Mouse (Mus musculus): Measurements from ENCODE around the gene Rps29. TPM values are rescaled to one million over a fixed set of nuclear protein-coding genes. Genes with fewer than 3 reads are reported as not detected.
"Not testable (repeated sequence)": the region's sequence is repeated elsewhere in the genome, so short reads cannot be mapped to it uniquely, and the experiment has no call there.

Gene Rps29
- total and polyA plus RNA-seq, 3 experiments, result 450 to 5,133 (median 1,410) TPM

DNA sequence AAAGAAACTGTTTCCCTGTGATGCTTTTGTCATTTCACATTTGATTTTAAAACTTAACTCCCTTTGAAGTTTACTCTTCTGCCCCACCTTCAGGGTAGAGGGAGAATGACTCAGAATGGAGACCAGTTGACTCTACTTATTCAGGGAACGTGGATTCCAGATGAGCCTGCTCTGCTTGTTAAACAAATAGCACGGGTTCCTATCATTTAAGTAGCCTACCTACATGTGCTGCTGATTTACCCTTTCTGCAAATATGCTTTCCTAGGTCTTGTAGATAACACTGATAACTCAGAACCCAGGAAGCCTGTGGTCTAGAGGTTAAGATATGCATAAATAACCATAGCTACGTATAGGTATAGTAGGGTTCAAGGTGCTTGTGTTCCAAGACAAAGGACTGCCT lies 5.9 kb upstream of the Rps29 start (continued):
- no peak for TF ChIP-seq USF2 (IDR thresholded peaks at IDR 0.05; ENCODE audit: borderline replicate concordance in 1 of 2, insufficient read depth in 1 of 2, low read depth in 1 of 2, low read length in 2 of 2)

DNA sequence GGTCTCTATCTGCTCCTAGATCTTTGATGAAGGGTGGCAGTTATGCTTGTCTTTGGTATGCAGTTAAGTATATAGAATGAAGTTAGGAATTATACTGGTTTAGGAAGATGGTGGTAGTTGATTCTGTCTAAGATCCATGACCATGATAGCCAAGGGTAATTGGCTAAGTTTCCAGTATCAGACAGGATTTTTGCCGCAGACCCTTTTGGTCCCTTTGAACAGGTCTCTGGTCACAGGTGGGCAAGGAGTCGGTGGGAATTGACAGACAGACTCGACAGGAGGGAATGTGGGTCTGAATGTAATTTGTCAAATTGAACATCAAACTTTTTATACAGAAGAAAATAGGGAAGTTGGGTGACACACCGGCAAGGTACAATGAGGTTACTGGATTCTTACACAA lies 4.6 kb upstream of the Rps29 start:
- H3K79me2 ChIP-seq (ENCODE audit: control insufficient read depth, insufficient read depth, low read length, poor library complexity); H3K27ac ChIP-seq (ENCODE audit: control insufficient read depth, low read depth, low read length); H3K27me3 ChIP-seq (ENCODE audit: control insufficient read depth in 1 of 2, insufficient read depth in 2 of 2, low read length in 2 of 2); DNase-seq (ENCODE audit: low read depth, low spot score); H3K4me3 ChIP-seq (ENCODE audit: control insufficient read depth in 1 of 2, insufficient read depth in 1 of 2, low read depth in 2 of 2, low read length in 2 of 2); H3K9ac ChIP-seq (ENCODE audit: control insufficient read depth, low read depth, low read length, poor library complexity, severe bottlenecking); H3K9me3 ChIP-seq (replicated peaks; ENCODE audit: insufficient read depth, low read length): not testable (repeated sequence)
- H3K36me3 ChIP-seq (ENCODE audit: control insufficient read depth in 1 of 2, insufficient read depth in 2 of 2, low read length in 2 of 2), result peaks cover 0 to 23% of the 10 kb centered on the region in 2 experiments; a peak in 2 of 4 replicates
- peaks cover 2 to 16% of the 10 kb centered on the region in 2 experiments; a peak in 3 of 4 replicates for H3K4me1 ChIP-seq (ENCODE audit: control insufficient read depth in 1 of 2, insufficient read depth in 2 of 2, low read length in 2 of 2)

DNA sequence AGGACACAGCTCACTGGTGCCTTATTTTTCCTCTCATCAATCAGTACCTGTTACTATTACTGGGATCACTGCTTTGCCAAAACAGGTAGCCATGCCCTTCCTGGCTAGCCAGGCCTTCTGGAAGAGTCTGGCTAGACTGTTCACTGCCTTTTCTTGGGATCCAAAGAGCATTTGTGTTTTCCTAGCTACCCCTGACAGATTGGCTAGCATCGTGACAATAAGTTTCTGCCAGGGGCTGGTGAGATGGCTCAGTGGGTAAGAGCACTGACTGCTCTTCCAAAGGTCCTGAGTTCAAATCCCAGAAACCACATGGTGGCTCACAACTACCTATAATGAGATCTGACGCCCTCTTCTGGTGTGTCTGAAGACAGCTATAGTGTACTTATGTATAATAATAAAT lies 1.7 kb upstream of the Rps29 start:
- H3K27ac ChIP-seq (ENCODE audit: control insufficient read depth, low read depth, low read length); H3K9me3 ChIP-seq (replicated peaks; ENCODE audit: insufficient read depth, low read length); H3K9ac ChIP-seq (ENCODE audit: control insufficient read depth, low read depth, low read length, poor library complexity, severe bottlenecking); H3K27me3 ChIP-seq (ENCODE audit: control insufficient read depth in 1 of 2, insufficient read depth in 2 of 2, low read length in 2 of 2): not testable (repeated sequence)
- TF ChIP-seq TBP (IDR thresholded peaks at IDR 0.05; ENCODE audit: low read depth, low read length), result peak; percentile 86
- H3K4me1 ChIP-seq (ENCODE audit: control insufficient read depth in 1 of 2, insufficient read depth in 2 of 2, low read length in 2 of 2), result peaks cover 2 to 23% of the 10 kb centered on the region in 2 experiments; a peak in 3 of 4 replicates
- DNase-seq (ENCODE audit: low read depth, low spot score), result peak; percentile 47
- peaks cover 11% of the 10 kb centered on the region for H3K79me2 ChIP-seq (ENCODE audit: control insufficient read depth, insufficient read depth, low read length, poor library complexity)
- peak overlapping the region; percentile 9 to 29; a peak in 2 of 4 replicates for H3K4me3 ChIP-seq (ENCODE audit: control insufficient read depth in 1 of 2, insufficient read depth in 1 of 2, low read depth in 2 of 2, low read length in 2 of 2)
- H3K36me3 ChIP-seq (ENCODE audit: control insufficient read depth in 1 of 2, insufficient read depth in 2 of 2, low read length in 2 of 2), result peaks cover 8 to 34% of the 10 kb centered on the region in 2 experiments

DNA sequence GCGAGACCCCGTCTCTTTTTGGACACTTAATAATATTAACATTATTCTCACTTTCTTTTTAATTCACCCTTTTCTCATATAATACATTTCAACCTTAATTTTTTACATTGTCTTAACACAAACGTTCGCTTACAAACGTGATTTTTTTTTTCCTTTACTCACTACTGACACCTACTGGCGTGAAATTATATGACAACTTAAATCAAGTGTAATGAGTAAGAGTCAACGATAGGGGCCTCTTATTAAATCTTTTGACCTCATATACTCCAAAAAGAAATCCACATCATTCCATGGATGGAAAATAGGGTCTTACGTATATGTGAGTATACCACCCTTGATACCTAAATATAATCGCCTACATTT lies 573 bp upstream of the Rps29 start:
- H3K4me3 ChIP-seq (ENCODE audit: control insufficient read depth in 1 of 2, insufficient read depth in 1 of 2, low read depth in 2 of 2, low read length in 2 of 2), result peak overlapping the region in 1 of 2 experiments; percentile 23; a peak in 1 of 4 replicates
- H3K27me3 ChIP-seq (ENCODE audit: control insufficient read depth in 1 of 2, insufficient read depth in 2 of 2, low read length in 2 of 2), result no peaks in the 10 kb centered on the region
- peaks cover 1 to 20% of the 10 kb centered on the region in 2 experiments; a peak in 3 of 4 replicates for H3K4me1 ChIP-seq (ENCODE audit: control insufficient read depth in 1 of 2, insufficient read depth in 2 of 2, low read length in 2 of 2)
- no peaks in the 10 kb centered on the region for H3K9me3 ChIP-seq (replicated peaks; ENCODE audit: insufficient read depth, low read length)
- peak; percentile 89 for DNase-seq (ENCODE audit: low read depth, low spot score)
- H3K36me3 ChIP-seq (ENCODE audit: control insufficient read depth in 1 of 2, insufficient read depth in 2 of 2, low read length in 2 of 2), result peaks cover 8 to 25% of the 10 kb centered on the region in 2 experiments
- H3K9ac ChIP-seq (ENCODE audit: control insufficient read depth, low read depth, low read length, poor library complexity, severe bottlenecking), result no peak overlapping the region
- peaks cover 11% of the 10 kb centered on the region for H3K79me2 ChIP-seq (ENCODE audit: control insufficient read depth, insufficient read depth, low read length, poor library complexity)
- H3K27ac ChIP-seq (ENCODE audit: control insufficient read depth, low read depth, low read length), result no peak overlapping the region
- TF ChIP-seq MAZ (IDR thresholded peaks at IDR 0.05; ENCODE audit: low read depth, low read length), result no peak
- peak; percentile 55; the same call in 1 of the 2 replicates for TF ChIP-seq SIN3A (IDR thresholded peaks at IDR 0.05; ENCODE audit: low read length)
- TF ChIP-seq NELFE (IDR thresholded peaks at IDR 0.05; ENCODE audit: low read depth, low read length), result no peak
- TF ChIP-seq MYB (IDR thresholded peaks at IDR 0.05; ENCODE audit: low read depth, low read length), result no peak
- no peak for TF ChIP-seq ZKSCAN1 (IDR thresholded peaks at IDR 0.05; ENCODE audit: low read depth, low read length)
- no peak for TF ChIP-seq SMC3 (IDR thresholded peaks at IDR 0.05; ENCODE audit: low read depth, low read length)
- TF ChIP-seq ETS1 (IDR thresholded peaks at IDR 0.05; ENCODE audit: low read depth, low read length), result 0 out of 2 replicates have a peak, but pooled peaks have one; percentile 0
- no peak for TF ChIP-seq USF2 (IDR thresholded peaks at IDR 0.05; ENCODE audit: borderline replicate concordance in 1 of 2, insufficient read depth in 1 of 2, low read depth in 1 of 2, low read length in 2 of 2)
- TF ChIP-seq USF1 (IDR thresholded peaks at IDR 0.05; ENCODE audit: low read depth, low read length), result no peak
- TF ChIP-seq CTCF (IDR thresholded peaks at IDR 0.05 in 2 of 3, conservative IDR thresholded peaks at IDR 0.05 in 1 of 3; ENCODE audit: control insufficient read depth in 1 of 3, insufficient read depth in 1 of 3, low read depth in 2 of 3, low read length in 3 of 3, poor library complexity in 1 of 3, severe bottlenecking in 1 of 3), result peak in 2 of 3 experiments; percentile 20 to 62; a peak in 5 of 6 replicates
- TF ChIP-seq GATA1 (IDR thresholded peaks at IDR 0.05; ENCODE audit: low read depth, low read length), result no peak
- TF ChIP-seq EP300 (IDR thresholded peaks at IDR 0.05; ENCODE audit: low read depth in 1 of 2, low read length in 2 of 2), result no peak
- no peak for TF ChIP-seq JUND (IDR thresholded peaks at IDR 0.05; ENCODE audit: low read depth, low read length)
- no peak for TF ChIP-seq TAL1 (IDR thresholded peaks at IDR 0.05; ENCODE audit: low read length)
- no peak for TF ChIP-seq BHLHE40 (IDR thresholded peaks at IDR 0.05; ENCODE audit: borderline replicate concordance, low read depth, low read length)
- no peak for TF ChIP-seq CHD2 (IDR thresholded peaks at IDR 0.05; ENCODE audit: low read length)
- no peak for TF ChIP-seq KAT2A (conservative IDR thresholded peaks at IDR 0.05; ENCODE audit: low read depth, low read length)
- TF ChIP-seq POLR2AphosphoS5 (IDR thresholded peaks at IDR 0.05; ENCODE audit: borderline replicate concordance, low read depth, low read length), result no peak
- no peak for TF ChIP-seq NRF1 (IDR thresholded peaks at IDR 0.05; ENCODE audit: insufficient read depth, low read depth, low read length, poor library complexity, severe bottlenecking)
- no peak for TF ChIP-seq POLR2AphosphoS2 (IDR thresholded peaks at IDR 0.05; ENCODE audit: low read length)
- peak; percentile 94 for TF ChIP-seq ZNF384 (IDR thresholded peaks at IDR 0.05; ENCODE audit: low read depth, low read length)
- TF ChIP-seq HCFC1 (IDR thresholded peaks at IDR 0.05; ENCODE audit: low read depth, low read length), result peak; percentile 47
- peak; percentile 4; the same call in 1 of the 2 replicates for TF ChIP-seq TBP (IDR thresholded peaks at IDR 0.05; ENCODE audit: low read depth, low read length)
- TF ChIP-seq CHD1 (IDR thresholded peaks at IDR 0.05; ENCODE audit: low read depth, low read length), result no peak

Data from MEL (cell line).